Mouse (Mus musculus) cerebellum, adult (tissue): ENCODE measurements at regions not wholly inside any gene's neighbourhood (a gene's known extent, or its start where the extent isn't known, plus 50 kb on each side); places are given as distances from the start of the nearest gene placed in this dataset.
A peak's percentile ranks its signal among the peaks of the same experiment; 100 is the strongest.

Source experiments
- ATAC-seq: cut with Nextera tagmentation; 2 replicates; pipeline ENCODE4 v1.9.2; 2017; ENCODE audit warnings: mild to moderate bottlenecking, moderate library complexity, mixed read lengths; ENCODE audit not compliant: insufficient number of reproducible peaks, low FRiP score, low TSS enrichment

- no peak for ATAC-seq
These were observed 211.3 kb downstream of the Ccdc91 start for GRCm38 (mm10) chr6:147686927-147687326.

DNA sequence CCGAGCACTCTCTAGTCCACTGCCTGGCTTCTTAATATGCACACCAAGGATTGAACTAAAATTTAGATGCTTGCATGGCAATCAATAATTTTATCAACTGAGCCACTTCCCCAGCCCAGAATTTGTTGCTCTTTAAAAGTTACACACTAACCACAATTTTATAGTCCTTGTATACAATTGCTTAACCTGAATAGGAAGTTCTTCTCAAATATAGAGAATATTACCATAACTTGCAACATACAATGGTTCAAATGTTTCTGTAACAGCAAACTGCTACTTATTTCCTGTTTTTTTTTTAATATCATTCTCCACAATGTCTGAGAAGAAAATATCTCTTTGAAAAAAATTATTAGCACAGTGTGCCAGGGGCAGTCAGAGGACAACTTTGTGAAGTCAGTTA, 222.6 kb downstream of the Ccdc91 start:
- ATAC-seq, result no peak

DNA sequence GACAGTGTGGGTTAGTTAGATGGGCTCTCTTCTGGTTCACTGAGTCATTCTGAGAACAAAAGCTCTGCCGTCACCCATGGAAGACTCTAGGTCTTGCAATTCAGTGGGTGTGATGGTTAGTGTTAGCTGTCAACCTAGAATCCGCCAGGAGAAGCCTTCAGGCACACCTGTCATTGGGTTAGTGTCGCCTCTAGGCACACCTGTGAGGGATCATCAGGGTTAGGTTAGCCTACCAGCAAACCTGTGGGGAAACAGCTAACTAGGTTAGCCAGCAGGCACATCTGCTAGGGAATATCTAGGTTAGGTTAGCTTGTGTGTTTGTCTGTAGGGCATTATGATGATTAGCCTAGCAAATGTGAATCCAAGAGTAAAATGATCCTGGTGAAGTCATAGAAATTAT, 223.8 kb downstream of the Ccdc91 start:
- ATAC-seq, result no peak

DNA sequence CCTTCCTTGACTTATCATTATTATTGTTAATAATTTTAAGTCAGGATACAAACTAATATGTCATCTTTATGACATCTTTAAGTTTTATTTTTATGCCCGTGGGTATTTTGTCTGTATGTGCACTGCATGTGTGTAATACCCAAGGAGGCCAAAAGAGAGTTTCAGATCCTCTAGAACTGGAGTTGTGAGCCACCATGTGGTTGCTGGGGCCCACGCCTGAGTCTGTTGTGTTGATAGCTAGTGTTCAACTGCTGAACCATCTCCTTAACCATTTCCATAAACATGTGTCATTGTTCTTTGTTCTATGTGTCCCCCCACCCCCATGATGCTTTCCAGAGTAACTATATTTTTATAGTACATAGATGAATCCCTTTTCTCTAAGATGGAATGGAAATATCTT, 225.0 kb downstream of the Ccdc91 start:
- no peak for ATAC-seq

DNA sequence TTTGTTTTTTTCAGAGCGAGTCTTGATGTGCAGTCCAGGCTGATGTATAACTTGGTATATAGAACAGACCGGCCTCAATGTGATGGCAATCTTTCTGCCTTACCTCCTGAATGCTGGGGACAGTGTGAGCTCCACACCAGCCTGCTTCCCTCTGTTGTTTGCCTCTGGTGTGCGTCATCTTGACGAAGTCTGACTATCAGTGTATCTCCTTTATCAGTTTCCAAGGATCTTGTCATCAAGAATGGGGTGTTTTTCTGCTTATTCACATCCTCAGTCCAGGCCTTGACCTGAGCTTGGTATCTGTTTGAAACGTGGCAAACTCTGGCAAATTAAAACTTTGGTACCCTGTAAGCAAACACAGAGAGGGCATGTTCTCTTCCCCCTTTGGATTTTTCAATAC, 226.3 kb downstream of the Ccdc91 start:
- no peak for ATAC-seq

DNA sequence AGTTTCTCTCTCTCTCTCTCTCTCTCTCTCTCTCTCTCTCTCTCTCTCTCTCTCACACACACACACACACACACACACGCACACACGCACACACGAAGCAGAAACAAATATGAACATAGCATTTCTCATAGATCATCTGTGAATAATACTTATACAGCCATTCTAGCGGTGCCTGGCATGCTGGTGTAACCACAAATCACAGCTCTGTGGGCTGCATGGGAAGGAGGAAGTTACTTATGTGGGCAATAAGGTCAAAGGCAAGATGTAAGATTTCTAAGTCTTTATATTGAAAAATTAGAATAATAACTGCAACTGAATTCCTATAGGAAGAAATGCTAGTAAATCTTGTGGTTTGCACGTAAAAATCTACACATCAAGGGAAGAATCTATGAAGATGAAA, 228.7 kb downstream of the Ccdc91 start:
- no peak for ATAC-seq

DNA sequence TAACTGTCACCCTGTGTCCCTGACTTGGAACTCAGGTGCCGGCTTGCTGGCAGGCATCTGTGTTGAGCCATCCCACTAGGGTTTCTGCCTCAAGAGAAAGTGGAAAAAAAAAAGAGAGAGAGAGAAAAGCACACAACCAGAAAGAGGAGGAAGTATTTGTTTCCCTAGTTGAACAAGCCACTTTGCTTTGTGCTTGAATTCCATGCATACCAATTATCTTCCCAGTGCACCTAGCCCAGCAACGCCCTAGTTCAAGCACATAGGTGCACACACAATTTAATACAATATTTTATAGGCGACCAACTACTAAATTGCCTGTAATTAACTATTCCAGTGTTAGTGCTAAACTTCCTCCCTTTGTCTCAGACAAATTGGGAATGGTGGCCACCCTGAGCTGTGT, 230.3 kb downstream of the Ccdc91 start:
- ATAC-seq, result no peak

DNA sequence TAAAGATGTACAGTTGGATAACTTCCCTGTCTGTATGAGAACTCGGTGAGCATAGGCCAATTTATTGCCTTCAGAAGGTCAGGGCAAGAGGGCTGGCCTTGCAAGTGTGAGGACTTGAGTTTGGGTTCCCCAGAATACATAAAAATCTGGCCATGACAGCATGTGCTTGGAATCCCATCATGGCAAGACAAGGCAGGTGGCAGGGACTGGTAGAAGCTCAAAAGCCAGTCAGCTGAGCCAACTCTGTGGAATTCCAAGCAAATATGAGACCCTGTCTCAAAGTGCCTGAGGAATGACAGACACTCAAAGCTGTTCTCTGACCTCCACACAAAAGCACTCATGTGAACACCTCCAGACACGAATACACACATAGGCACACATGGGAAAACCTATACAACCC, 231.1 kb downstream of the Ccdc91 start:
- ATAC-seq, result no peak

DNA sequence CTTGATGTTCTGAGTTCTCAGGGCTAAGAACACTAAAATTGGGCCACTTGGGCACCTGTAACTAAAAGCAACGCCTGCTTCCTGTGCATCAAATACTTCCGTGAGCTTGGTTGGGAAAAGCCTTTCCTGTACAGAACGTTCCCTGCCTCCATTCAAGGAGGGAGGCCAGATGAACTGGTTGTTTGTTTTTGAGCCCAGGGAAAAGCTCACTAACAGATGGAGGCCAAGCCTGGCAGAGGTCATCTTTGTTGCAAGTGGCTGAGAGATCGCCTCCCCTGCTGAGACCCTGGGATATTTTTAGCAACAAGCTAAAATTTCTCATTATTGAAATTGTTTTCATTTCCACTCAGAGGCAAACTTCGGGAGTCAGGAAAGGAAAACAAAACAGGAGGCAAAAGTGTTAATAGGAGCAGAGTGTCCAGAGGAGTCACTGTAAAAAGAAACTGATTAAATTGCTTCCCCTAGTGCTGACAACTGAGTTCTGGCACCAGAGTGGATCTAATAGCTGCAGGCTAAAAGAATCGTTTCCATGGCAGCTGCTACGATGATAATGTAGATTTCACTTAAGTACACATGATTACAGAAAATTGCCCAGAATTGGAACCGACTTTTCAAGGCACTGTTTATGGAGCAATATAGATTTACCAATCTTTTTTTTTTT, 242.6 kb downstream of the Ccdc91 start:
- peak; percentile 96 for ATAC-seq

GRCm38 (mm10) chr6:147718713-147719490, 243.3 kb downstream of the Ccdc91 start:
- ATAC-seq, result 0 out of 2 replicates have a peak, but pooled peaks have one; percentile 19

- no peak for ATAC-seq
These were observed 243.9 kb downstream of the Ccdc91 start for GRCm38 (mm10) chr6:147719539-147719938.

- peak; percentile 41 for ATAC-seq
These were observed 247.7 kb downstream of the Ccdc91 start for GRCm38 (mm10) chr6:147723336-147723735.

GRCm38 (mm10) chr6:147726987-147727386, 251.4 kb downstream of the Ccdc91 start:
- ATAC-seq, result no peak

GRCm38 (mm10) chr6:147727644-147728533, 252.3 kb downstream of the Ccdc91 start:
- ATAC-seq, result no peak

- no peak for ATAC-seq
These were observed 254.1 kb downstream of the Ccdc91 start for GRCm38 (mm10) chr6:147729721-147730120.

- ATAC-seq, result no peak; the same call in 1 of the 2 replicates
These were observed 263.1 kb downstream of the Ccdc91 start for GRCm38 (mm10) chr6:147738621-147739325.

DNA sequence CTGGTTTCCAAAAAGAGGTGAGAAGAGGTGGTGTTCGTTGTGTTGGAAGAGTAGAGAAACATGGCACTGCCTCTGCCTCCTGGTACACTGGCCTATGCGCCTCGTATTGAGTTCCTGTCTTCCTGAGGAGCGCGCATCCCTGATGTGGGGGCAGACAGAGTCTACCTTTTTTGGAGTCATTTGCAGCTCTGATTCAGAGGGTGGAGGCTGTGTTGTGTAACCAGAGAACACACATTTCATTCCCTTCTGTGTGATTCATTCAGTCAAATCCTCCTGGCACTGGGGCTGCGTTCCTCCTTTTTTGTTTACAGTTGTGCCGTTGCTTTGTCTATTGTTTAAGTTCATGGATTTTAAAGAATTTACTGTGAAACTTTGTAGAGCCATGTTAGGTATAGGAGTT, 265.8 kb downstream of the Ccdc91 start:
- no peak for ATAC-seq

DNA sequence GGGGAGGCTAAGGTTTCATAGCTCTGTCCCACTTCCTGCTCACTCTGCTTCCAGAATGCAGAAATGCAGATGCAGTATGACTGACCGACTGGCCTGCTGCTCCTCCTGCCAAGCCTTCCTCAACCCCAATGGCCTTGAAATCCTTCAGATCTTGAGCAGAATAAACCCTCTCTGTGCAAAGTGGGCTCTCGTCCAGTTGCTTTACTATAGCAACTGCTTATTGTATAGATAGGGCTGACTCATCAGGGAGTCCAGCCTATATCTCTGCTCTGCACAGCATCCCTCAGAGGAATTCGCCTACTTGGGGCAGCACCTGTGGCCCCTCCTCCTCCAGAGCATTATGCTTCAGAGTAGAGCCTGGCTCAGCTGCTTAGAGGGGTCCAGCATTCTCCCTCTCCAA, 268.5 kb downstream of the Ccdc91 start:
- ATAC-seq, result peak; percentile 15; the same call in 1 of the 2 replicates

DNA sequence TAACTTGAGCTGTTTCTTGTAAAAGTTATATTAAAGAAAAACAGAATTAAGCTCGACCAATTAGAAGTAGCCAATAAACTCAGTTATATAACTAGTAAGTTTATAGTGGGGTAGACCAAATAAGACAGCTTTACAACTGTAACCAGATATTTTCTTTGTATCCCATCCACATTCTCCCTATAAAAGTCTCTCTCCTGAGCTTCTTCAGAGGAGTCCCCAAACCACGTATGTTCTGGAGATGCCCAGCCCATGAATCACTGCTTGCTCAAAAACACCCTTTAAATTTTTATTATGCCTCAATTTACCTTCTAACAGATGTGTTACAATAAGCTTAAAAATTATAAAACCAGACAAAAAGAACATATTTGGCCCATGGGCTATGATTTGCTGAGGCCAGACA, 270.1 kb downstream of the Ccdc91 start:
- no peak for ATAC-seq

GRCm38 (mm10) chr6:147747945-147748344, 272.3 kb downstream of the Ccdc91 start:
- ATAC-seq, result no peak
